In the genomic region with DNA sequence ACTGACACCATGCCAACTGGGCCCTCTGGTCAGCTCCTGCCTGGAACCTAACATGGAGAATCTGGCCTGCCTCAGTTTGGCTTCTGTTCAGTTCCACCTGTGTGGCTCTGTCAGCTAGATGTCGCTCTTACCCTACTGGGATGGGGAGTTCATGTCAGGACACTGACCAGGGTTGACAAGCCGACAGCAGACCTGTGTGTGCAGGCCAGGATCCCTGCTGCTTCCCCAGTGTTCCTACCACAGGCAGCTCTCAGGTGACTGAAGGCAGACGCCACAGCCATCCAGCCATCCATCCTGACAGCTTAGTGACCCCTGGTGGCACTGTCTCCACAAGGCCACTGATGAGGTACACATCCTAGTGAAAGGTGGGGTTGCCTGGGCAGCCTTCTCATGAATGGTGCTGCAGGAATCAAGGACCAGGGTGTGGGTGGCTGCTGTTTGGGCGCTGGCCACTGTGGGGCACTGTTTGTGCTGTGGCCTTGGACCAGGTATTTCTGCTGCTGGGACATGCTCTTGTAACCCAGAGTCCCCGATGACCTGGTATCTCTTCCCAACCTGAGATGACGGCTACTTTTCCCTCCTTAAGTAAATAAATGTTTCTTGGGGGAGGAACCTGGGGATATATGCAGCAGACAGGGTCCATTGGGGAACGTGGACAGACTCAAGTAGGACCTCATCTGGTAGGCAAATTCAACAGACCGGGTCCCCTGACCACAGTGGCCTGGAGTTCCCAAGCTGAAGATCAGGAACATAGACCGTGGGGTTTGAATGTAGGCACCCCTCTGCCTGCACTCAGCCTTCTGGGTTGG, we compare ENCODE assay signal across 8 mouse cellular contexts. TPM values are rescaled to one million over a fixed set of nuclear protein-coding genes. Genes with fewer than 3 reads are reported as not detected.
DNase-seq lines count a peak whose midpoint lies in the region; ATAC-seq and TF ChIP-seq lines count a peak whose summit lies in the region.

No protein-coding gene starts in this region.

- no peak overlapping the region for H3K27ac ChIP-seq in forebrain, embryonic 12.5 days

- H3K9me3 ChIP-seq in G1E (replicated peaks), result no peaks in the 10 kb centered on the region
- H3K9me3 ChIP-seq in forebrain, embryonic 12.5 days, result no peaks in the 10 kb centered on the region

- peak; percentile 13 for DNase-seq in G1E (ENCODE audit: low spot score)
- peak; percentile 35 for DNase-seq in c-Kit-positive CD71-negative TER-119-negative erythroid progenitor cells, embryonic 14.5 days (ENCODE audit: low read depth)
- DNase-seq in heart, postnatal 14 days, result peak; percentile 75 to 84
- peak; percentile 88 to 89 for DNase-seq in kidney, postnatal 25 days
- DNase-seq in lung, postnatal 36 days, result peak; percentile 85
- DNase-seq in right cerebral cortex, postnatal 25 days, result peak; percentile 26
- peak; percentile 73 for DNase-seq in yolk sac, embryonic 10.5 days (ENCODE audit: low spot score)

- H3K9ac ChIP-seq in forebrain, embryonic 12.5 days, result no peak overlapping the region

- peaks cover 10% of the 10 kb centered on the region for H3K4me1 ChIP-seq in G1E (ENCODE audit: insufficient read depth, low read depth, low read length)
- no peaks in the 10 kb centered on the region; the same call in 1 of the 2 replicates for H3K4me1 ChIP-seq in forebrain, embryonic 12.5 days

- peak; percentile 61 for ATAC-seq in G1E (ENCODE audit: extremely low read depth, insufficient number of reproducible peaks, low FRiP score, poor library complexity, severe bottlenecking)
- peak; percentile 47 for ATAC-seq in forebrain, embryonic 12.5 days (ENCODE audit: low FRiP score)

- intact Hi-C loops in heart, postnatal 14 days (cut with DNase I), result loop anchor here (1.0 to 10.0 kb wide), 4 partner anchors 48 to 247 kb away; partner anchors contain the start of gene Trabd

- TF ChIP-seq CTCF in G1E (IDR thresholded peaks at IDR 0.05; ENCODE audit: low read depth, low read length), result no peak; the same call in 1 of the 2 replicates

- 22% methylated on average over 9 of the region's 9 CpGs for WGBS in forebrain, embryonic 12.5 days

- peaks cover 20% of the 10 kb centered on the region for H3K27me3 ChIP-seq in G1E (ENCODE audit: insufficient read depth, low read length)
- H3K27me3 ChIP-seq in forebrain, embryonic 12.5 days, result no peaks in the 10 kb centered on the region

- H3K4me3 ChIP-seq in G1E (ENCODE audit: low read depth, low read length), result no peak overlapping the region
- no peak overlapping the region for H3K4me3 ChIP-seq in forebrain, embryonic 12.5 days (replicated peaks)

- H3K4me2 ChIP-seq in forebrain, embryonic 12.5 days, result no peak overlapping the region

- peaks cover 49% of the 10 kb centered on the region for H3K36me3 ChIP-seq in G1E (replicated peaks)
- peaks cover 46% of the 10 kb centered on the region for H3K36me3 ChIP-seq in forebrain, embryonic 12.5 days (replicated peaks)

RNA-seq across cellular contexts. Expression of gene Creld2, which starts 8.7 kb away (rescaled TPM):
- total RNA-seq in G1E (2014; fragmentation: Nextera tagmentation), result 8.5 and 10.8 TPM in 2 replicates
- total RNA-seq in G1E (2017), result 25.8 and 26.7 TPM in 2 replicates
- 12.3 and 16.5 TPM in 2 replicates for polyA plus RNA-seq in G1E (2012)
- 63.1 and 64.3 TPM in 2 replicates for polyA plus RNA-seq in forebrain, embryonic 12.5 days (2016; fragmentation: Nextera tagmentation; extraction: Ambion mirVana)
- 10 to 100 TPM; 12.1 to 22.5 TPM for total RNA-seq in heart, postnatal 14 days (2021)

RNA-seq across cellular contexts. Expression of gene Alg12, which starts 9.1 kb away (rescaled TPM):
- total RNA-seq in G1E (2014; fragmentation: Nextera tagmentation) (18.1 and 24.0 TPM in 2 replicates), G1E (2017) (7.0 and 7.8 TPM in 2 replicates)
- polyA plus RNA-seq in G1E (2012), result 2.7 and 4.8 TPM in 2 replicates
- polyA plus RNA-seq in forebrain, embryonic 12.5 days (2016; fragmentation: Nextera tagmentation; extraction: Ambion mirVana), result 8.3 and 8.9 TPM in 2 replicates
- 1 to 10 TPM; 9.2 to 9.9 TPM for total RNA-seq in heart, postnatal 14 days (2021)

RNA-seq across cellular contexts. Expression of gene Pim3, which starts 33.8 kb away (rescaled TPM):
- total RNA-seq in G1E (2014; fragmentation: Nextera tagmentation), result 2.1 and 5.3 TPM in 2 replicates
- total RNA-seq in G1E (2017), result 3.4 and 3.7 TPM in 2 replicates
- 6.0 and 6.8 TPM in 2 replicates for polyA plus RNA-seq in G1E (2012)
- 46.0 and 49.4 TPM in 2 replicates for polyA plus RNA-seq in forebrain, embryonic 12.5 days (2016; fragmentation: Nextera tagmentation; extraction: Ambion mirVana)
- total RNA-seq in heart, postnatal 14 days (2021), result 10 to 100 TPM; 97.7 to 97.8 TPM

Comparison
In these comparisons a context has a peak if more than half of its experiments do, and no peak if none do; other contexts are left out.
1. DNase-seq: peak in every context shown above with its lines; median percentile 88 in kidney, postnatal 25 days; 85 in lung, postnatal 36 days; 80 in heart, postnatal 14 days; 73 in yolk sac, embryonic 10.5 days; 35 in c-Kit-positive CD71-negative TER-119-negative erythroid progenitor cells, embryonic 14.5 days; 26 in right cerebral cortex, postnatal 25 days; 13 in G1E.
2. RNA of gene Pim3, which starts 33.8 kb away (total RNA-seq): 97.7 to 97.8 TPM in heart, postnatal 14 days; 2.1 to 5.3 TPM in G1E; every median in the first group is over 10 times any median in the second.